25 mouse cellular contexts compared by ENCODE assay signal in the genomic region with DNA sequence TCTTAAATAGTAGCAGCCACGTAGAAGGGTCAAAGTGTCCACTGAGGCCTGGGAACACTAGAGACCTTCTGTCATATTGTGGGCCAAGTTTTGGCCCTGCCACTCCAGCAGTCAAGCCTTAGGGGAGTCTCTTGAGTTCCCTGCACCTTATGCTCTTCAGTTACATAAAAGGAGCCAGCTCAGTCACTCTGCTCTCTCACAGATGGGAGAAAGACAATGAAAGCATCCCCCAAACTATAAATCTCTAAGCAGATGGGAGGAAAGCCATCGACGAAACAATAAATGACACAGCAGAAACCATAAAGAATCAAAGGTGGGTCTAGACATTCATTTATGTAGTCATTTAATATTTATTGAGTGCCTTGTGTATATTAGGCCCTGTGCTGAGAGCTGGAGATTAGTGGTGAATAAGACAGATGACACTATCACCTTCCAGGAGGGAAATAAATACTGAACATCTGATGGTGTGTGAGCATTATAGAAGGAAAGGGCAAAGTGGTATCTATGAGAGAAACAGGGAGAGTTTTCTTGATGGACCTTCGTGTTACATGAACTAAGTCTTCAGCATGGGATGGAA.
A peak's percentile ranks its signal among the peaks of the same experiment; 100 is the strongest.
DNase-seq lines count a peak whose midpoint lies in the region; ATAC-seq lines count a peak whose summit lies in the region.
"Had no signal": no experiment of that assay in that cellular context is flagged by ENCODE, and none has a peak within 500 bp of the region (broad histone marks: within the 10 kb centered on the region; RNA-seq: fewer than 3 reads in every experiment).

No protein-coding gene starts in this region.

- peak; percentile 4 for DNase-seq in embryo, embryonic 10.5 days (ENCODE audit: low spot score)
- DNase-seq in embryo, embryonic 9.5 days (ENCODE audit: extremely low spot score) = no peak
- no peak for DNase-seq in hindbrain, embryonic 10.5 days (ENCODE audit: low spot score)
- no peak for DNase-seq in ovary, postnatal 10 days (ENCODE audit: low spot score)
- DNase-seq in lung, postnatal 4 days = no peak
- DNase-seq: adrenal gland, postnatal 10 days; adrenal gland, postnatal 36 days; cerebellum, adult 18-20 months; cerebellum, adult 9-10 months; cerebellum, postnatal 14 days; gastrocnemius, postnatal 25 days; heart, adult 2 months; heart, postnatal 14 days had no signal

- no peak overlapping the region for H3K9ac ChIP-seq in hindbrain, embryonic 13.5 days
- H3K9ac ChIP-seq in neural tube, embryonic 13.5 days = no peak overlapping the region
- H3K9ac ChIP-seq: embryonic facial prominence, embryonic 12.5 days; embryonic facial prominence, embryonic 15.5 days; forebrain, embryonic 12.5 days; forebrain, embryonic 15.5 days; heart, embryonic 13.5 days; hindbrain, embryonic 14.5 days had no signal

- no peaks in the 10 kb centered on the region for H3K36me3 ChIP-seq in hindbrain, embryonic 13.5 days
- no peaks in the 10 kb centered on the region for H3K36me3 ChIP-seq in hindbrain, embryonic 10.5 days
- H3K36me3 ChIP-seq in neural tube, embryonic 13.5 days = no peaks in the 10 kb centered on the region
- H3K36me3 ChIP-seq: embryonic facial prominence, embryonic 12.5 days; embryonic facial prominence, embryonic 15.5 days; forebrain, embryonic 12.5 days; forebrain, embryonic 15.5 days; heart, embryonic 10.5 days; heart, embryonic 13.5 days had no signal

- no peak overlapping the region for H3K4me3 ChIP-seq in hindbrain, embryonic 13.5 days
- no peak overlapping the region for H3K4me3 ChIP-seq in hindbrain, embryonic 10.5 days
- H3K4me3 ChIP-seq in neural tube, embryonic 13.5 days = no peak overlapping the region
- H3K4me3 ChIP-seq: embryonic facial prominence, embryonic 12.5 days; embryonic facial prominence, embryonic 15.5 days; forebrain, embryonic 12.5 days; forebrain, embryonic 15.5 days; heart, adult 2 months; heart, embryonic 10.5 days; heart, embryonic 13.5 days had no signal

- H3K27me3 ChIP-seq in hindbrain, embryonic 13.5 days = no peaks in the 10 kb centered on the region
- H3K27me3 ChIP-seq in hindbrain, embryonic 10.5 days (ENCODE audit: insufficient read depth, poor library complexity, severe bottlenecking) = no peaks in the 10 kb centered on the region
- H3K27me3 ChIP-seq in neural tube, embryonic 13.5 days = no peaks in the 10 kb centered on the region
- H3K27me3 ChIP-seq: embryonic facial prominence, embryonic 12.5 days; embryonic facial prominence, embryonic 15.5 days; forebrain, embryonic 12.5 days; forebrain, embryonic 15.5 days; heart, embryonic 13.5 days had no signal

- WGBS in hindbrain, embryonic 13.5 days = 76% methylated on average over 4 of the region's 4 CpGs
- WGBS in hindbrain, embryonic 10.5 days = 85% methylated on average over 4 of the region's 4 CpGs
- 50% methylated on average over 4 of the region's 4 CpGs for WGBS in neural tube, embryonic 13.5 days

- no peak overlapping the region for H3K27ac ChIP-seq in hindbrain, embryonic 13.5 days
- no peak overlapping the region for H3K27ac ChIP-seq in hindbrain, embryonic 10.5 days
- H3K27ac ChIP-seq in neural tube, embryonic 13.5 days (replicated peaks) = 0 out of 2 replicates have a peak overlapping the region, but pooled peaks have one; percentile 1
- H3K27ac ChIP-seq: embryonic facial prominence, embryonic 12.5 days; embryonic facial prominence, embryonic 15.5 days; forebrain, embryonic 12.5 days; forebrain, embryonic 15.5 days; heart, adult 2 months; heart, embryonic 10.5 days; heart, embryonic 13.5 days; hindbrain, embryonic 14.5 days; hindbrain, postnatal 0 days had no signal

- no peaks in the 10 kb centered on the region for H3K4me1 ChIP-seq in hindbrain, embryonic 13.5 days (replicated peaks)
- H3K4me1 ChIP-seq in hindbrain, embryonic 10.5 days (replicated peaks) = no peaks in the 10 kb centered on the region
- H3K4me1 ChIP-seq in neural tube, embryonic 13.5 days (replicated peaks) = peaks cover 5% of the 10 kb centered on the region; the same call in 1 of the 2 replicates
- H3K4me1 ChIP-seq: embryonic facial prominence, embryonic 12.5 days; embryonic facial prominence, embryonic 15.5 days; forebrain, embryonic 12.5 days; forebrain, embryonic 15.5 days; heart, embryonic 10.5 days; heart, embryonic 13.5 days had no signal

- no peaks in the 10 kb centered on the region for H3K9me3 ChIP-seq in hindbrain, embryonic 13.5 days
- H3K9me3 ChIP-seq in hindbrain, embryonic 10.5 days = no peaks in the 10 kb centered on the region
- no peaks in the 10 kb centered on the region for H3K9me3 ChIP-seq in neural tube, embryonic 13.5 days
- H3K9me3 ChIP-seq: embryonic facial prominence, embryonic 12.5 days; embryonic facial prominence, embryonic 15.5 days; forebrain, embryonic 12.5 days; forebrain, embryonic 15.5 days; heart, embryonic 13.5 days had no signal

- 0 out of 2 replicates have a peak, but pooled peaks have one; percentile 28 for ATAC-seq in hindbrain, embryonic 13.5 days (ENCODE audit: low FRiP score)
- peak; percentile 75 for ATAC-seq in neural tube, embryonic 13.5 days (ENCODE audit: low read depth)
- ATAC-seq: activated CD4-positive, CD25-positive, alpha-beta regulatory T cell, adult 4 months; forebrain, embryonic 15.5 days; hindbrain, postnatal 0 days; inflammation-experienced regulatory T-cells, adult 6 months had no signal

- H3K4me2 ChIP-seq in hindbrain, embryonic 13.5 days = no peak overlapping the region
- no peak overlapping the region for H3K4me2 ChIP-seq in neural tube, embryonic 13.5 days
- H3K4me2 ChIP-seq: embryonic facial prominence, embryonic 12.5 days; embryonic facial prominence, embryonic 15.5 days; forebrain, embryonic 12.5 days; forebrain, embryonic 15.5 days; heart, embryonic 13.5 days; hindbrain, embryonic 14.5 days had no signal
